Mouse (Mus musculus) liver, embryonic 14.5 days (tissue): ENCODE data around the gene Vav3.

Experiments
- CTCF ChIP-seq: IDR thresholded peaks from 2 replicates; pipeline ENCODE4 v1.5.1; 2016; ENCODE audit warnings: antibody characterized with exemption, low read depth, control low read depth
- EP300 ChIP-seq: IDR thresholded peaks from 2 replicates; pipeline ENCODE4 v1.6.1; 2016; ENCODE audit warnings: antibody characterized with exemption, low read depth

- no peak for TF ChIP-seq EP300
- no peak for TF ChIP-seq CTCF
Measured at GRCm38 (mm10) chr3:109463684-109464083, 123.2 kb downstream of the Vav3 start.
